Mouse (Mus musculus) T-helper 17 cell (primary cell): Measurements from ENCODE around the gene Gm14403.
"Not testable (repeated sequence)": the region's sequence is repeated elsewhere in the genome, so short reads cannot be mapped to it uniquely, and the experiment has no call there.

ENCODE experiments used
- in situ Hi-C, 2 experiments: fragments of 300-600 bp; cut with MboI, MseI; formaldehyde crosslinking; loops; 1 replicate in 1 of 2; 2 replicates in 1 of 2; pipeline ENCODE4 v1.15.1; 2025; ENCODE audit warnings: high pct_unique_total_duplicates in 2 of 2

The Gm14403 gene

DNA sequence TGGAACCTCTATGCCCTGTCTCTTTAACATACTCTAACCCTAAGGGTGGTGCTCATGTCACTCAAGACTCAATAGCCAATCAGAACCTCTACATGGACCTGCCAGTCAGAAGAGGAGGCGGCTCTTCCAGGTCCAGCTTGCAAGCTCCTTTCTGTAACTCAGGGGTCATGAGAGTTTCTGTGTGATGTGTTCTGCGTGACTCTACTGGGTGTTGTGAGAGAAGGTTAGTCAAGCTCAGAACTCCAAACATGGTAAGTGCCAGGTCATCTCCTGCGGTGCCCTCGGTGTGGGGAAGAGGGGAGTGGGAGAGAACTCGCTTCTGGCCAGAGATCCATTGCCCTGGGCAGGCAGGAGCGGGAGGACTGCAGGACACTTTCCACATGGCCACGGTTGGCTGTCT is at the start of gene Gm14403:
Gene Gm14403 (plus strand): TSS at position 149 of the 400 bp plus-strand sequence.
- in situ Hi-C loops: not testable (repeated sequence)

GRCm38 (mm10) chr2:177464676-177465075 is 33.3 kb upstream of the Gm14403 start, which contains the start of gene Zfp970:
Zfp970 (plus strand) TSS chr2:177464733.
- in situ Hi-C loops: loop anchor here (5.0 to 10.0 kb wide), 4 partner anchors 433 to 1662 kb away; partner anchors contain the start of genes Gm14288 (in 1 of the 2), Gm14327 (in 1 of the 2) and Gm14435 (in 1 of the 2)

DNA sequence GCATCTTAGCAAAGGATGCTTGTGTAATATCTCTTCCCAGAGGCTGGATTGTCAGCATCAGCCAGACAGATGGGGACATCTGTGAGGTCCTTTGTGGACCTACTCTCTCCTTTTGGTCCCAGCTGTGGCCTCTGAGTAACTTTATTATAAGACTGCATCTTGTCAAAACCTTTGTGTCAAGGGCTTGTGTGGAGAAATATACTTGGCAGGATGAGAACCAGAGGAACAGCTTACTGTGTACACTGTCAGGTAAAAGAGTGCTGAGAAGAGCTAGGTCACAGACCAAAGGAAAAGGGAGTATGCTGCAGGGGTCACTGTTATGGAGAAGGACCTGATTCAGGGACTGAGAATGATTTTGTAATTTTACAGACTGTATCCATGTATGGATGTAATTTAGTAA is 29.8 kb upstream of the Gm14403 start:
- in situ Hi-C loops: loop anchor here (5.0 to 10.0 kb wide), 2 partner anchors 559 to 1043 kb away; partner anchors contain the start of gene Gm14435 (in 1 of the 2)

DNA sequence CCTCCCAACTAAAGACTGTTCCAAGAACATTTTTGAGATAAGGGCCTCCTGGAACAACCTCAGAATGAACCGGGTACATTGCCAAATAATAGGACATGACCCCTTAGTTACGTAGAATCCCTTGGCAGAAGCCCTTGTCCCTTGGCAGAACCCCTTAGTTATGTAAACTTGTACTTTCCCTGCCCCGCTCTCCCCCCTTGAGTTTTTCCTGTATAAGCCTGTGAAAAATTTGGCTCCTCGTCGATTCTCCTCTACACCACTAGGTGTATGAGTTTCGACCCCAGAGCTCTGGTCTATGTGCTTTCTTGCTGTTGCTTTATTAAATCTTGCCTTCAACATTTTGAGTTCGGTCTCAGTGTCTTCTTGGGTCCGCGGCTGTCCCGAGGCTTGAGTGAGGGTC is 25.8 kb upstream of the Gm14403 start:
- in situ Hi-C loops: loop anchor here in 1 of 2 experiments (10.0 kb wide), 1 partner anchor 433 kb away; no protein-coding TSS in a partner anchor

DNA sequence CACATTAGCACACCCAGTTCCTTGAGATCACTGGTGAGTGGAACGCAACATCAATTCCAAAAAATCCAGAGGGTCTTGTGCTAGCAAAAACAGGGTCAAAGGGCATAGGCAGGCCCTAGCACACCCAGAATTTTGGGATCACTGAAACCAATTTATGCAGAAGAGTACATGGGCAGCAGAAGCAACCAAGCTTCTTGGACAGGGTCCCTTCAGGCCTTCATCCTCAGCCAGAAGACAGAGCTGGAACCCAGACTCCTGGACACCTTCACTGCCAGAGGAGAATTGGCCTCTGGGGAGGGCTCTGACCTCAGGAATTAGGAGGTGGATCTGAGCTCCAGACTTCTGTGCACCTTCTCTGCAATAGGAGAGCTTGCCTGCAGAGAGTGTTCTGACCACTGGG is 16.0 kb upstream of the Gm14403 start:
- in situ Hi-C loops: loop anchor here in 1 of 2 experiments (10.0 kb wide), 1 partner anchor 67 kb away; no protein-coding TSS in a partner anchor

- in situ Hi-C loops: loop anchor here in 1 of 2 experiments (10.0 kb wide), 1 partner anchor 69 kb away; no protein-coding TSS in a partner anchor
Observed at GRCm38 (mm10) chr2:177483238-177483948, 14.6 kb upstream of the Gm14403 start.

DNA sequence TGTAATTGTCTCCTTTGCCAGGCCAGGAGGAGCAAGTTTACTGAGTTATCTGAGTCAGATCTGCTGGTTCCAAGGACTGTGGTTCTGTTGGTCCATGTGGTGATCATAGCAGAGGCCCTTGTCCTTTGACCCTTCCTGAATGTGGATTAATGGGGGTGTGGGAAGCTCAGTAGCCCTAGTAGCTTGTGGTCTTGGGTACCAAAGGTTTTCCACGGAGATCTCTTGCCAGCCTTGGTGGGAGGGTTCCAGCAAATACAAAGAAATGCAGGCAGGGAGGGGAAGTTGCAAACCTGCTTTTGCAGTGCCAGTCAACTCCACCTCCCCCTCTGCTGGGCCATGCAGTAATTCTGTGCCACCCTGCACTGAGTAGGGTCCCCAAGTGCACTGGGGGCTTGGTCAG is 1.2 kb downstream of the Gm14403 start:
- in situ Hi-C loops: not testable (repeated sequence)

DNA sequence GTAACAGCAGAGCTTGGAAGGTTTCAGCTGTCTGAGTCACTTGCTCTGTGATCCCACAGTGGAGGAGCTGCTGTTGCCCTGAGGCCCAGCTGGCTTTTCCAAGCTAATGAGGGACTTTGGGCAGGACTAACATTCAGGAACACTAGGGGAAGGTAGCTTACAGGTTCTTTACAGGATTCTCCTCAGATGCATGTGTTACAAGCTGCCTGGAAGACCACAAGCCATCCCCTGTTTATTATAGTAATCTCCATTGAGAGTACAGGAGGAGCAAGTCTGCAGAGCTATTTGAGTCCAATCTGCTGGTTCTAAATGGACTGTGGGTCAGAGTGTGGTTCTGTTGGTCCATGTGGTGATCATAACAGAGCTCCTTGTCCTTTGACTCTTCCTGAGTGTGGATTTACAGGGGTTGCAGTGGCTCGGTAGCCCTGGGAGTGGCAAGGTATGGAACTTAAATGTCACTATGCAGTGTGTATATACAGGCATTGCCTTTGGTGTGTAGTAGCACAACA is 7.2 kb downstream of the Gm14403 start:
- in situ Hi-C loops: loop anchor here (10.0 to 25.0 kb wide), 2 partner anchors 110 to 257 kb away; partner anchors contain the start of genes Gm14322 (in 1 of the 2) and Gm14418 (in 1 of the 2)

DNA sequence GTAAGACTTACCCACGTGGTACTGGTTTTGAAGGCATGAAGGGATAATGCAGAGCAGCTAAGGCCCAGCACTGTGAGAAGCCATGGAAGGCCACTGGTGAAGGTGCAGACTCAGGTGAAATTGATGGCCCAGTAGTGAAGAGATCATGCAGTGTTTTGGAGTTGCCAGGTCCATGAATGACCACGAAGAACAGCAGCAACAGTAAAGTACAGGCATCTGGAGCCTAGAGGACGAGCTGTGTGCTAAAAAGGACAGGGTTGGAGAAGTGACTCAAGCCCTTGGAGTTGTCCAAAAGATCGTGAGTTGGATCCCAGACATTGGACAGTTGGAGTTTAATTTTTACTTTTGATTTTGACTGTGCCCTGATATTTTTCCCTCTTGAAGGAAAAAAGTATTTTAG is 13.4 kb downstream of the Gm14403 start:
- in situ Hi-C loops: loop anchor here in 1 of 2 experiments (25.0 kb wide), 1 partner anchor 251 kb away; the partner anchor contains the start of gene Gm14322

GRCm38 (mm10) chr2:177511972-177512371 is 14.0 kb downstream of the Gm14403 start:
- in situ Hi-C loops: loop anchor here in 1 of 2 experiments (25.0 kb wide), 1 partner anchor 250 kb away; the partner anchor contains the start of gene Gm14322

GRCm38 (mm10) chr2:177513991-177514479 is 16.0 kb downstream of the Gm14403 start:
- in situ Hi-C loops: loop anchor here in 1 of 2 experiments (25.0 kb wide), 1 partner anchor 248 kb away; the partner anchor contains the start of gene Gm14322

GRCm38 (mm10) chr2:177517746-177518145 is 19.7 kb downstream of the Gm14403 start:
- in situ Hi-C loops: loop anchor here in 1 of 2 experiments (25.0 kb wide), 1 partner anchor 245 kb away; the partner anchor contains the start of gene Gm14322

DNA sequence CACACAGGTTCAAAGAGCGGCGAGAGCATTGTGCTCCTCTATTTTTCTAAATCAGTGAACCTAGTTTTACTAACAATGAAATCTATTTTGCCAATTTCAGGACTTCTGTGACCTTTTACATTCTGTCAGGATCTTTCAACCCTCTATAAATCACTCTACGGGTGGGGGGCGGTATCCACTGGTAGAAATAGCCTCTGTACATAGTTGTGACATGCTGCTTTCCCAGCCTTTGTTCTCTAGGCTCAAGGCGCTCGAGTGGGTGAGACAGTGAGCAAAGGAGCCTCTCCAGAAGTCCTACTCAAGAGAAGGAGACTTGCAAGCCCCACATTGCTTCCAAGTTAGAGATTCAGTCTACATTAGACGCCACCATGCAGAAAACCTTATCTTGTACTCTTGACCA is 20.3 kb downstream of the Gm14403 start:
- in situ Hi-C loops: loop anchor here in 1 of 2 experiments (25.0 kb wide), 1 partner anchor 244 kb away; the partner anchor contains the start of gene Gm14322

GRCm38 (mm10) chr2:177518960-177519359 is 20.9 kb downstream of the Gm14403 start:
- in situ Hi-C loops: loop anchor here in 1 of 2 experiments (25.0 kb wide), 1 partner anchor 243 kb away; the partner anchor contains the start of gene Gm14322

- in situ Hi-C loops: loop anchor here in 1 of 2 experiments (25.0 kb wide), 1 partner anchor 242 kb away; the partner anchor contains the start of gene Gm14322
Observed at GRCm38 (mm10) chr2:177520035-177520434, 22.0 kb downstream of the Gm14403 start.

DNA sequence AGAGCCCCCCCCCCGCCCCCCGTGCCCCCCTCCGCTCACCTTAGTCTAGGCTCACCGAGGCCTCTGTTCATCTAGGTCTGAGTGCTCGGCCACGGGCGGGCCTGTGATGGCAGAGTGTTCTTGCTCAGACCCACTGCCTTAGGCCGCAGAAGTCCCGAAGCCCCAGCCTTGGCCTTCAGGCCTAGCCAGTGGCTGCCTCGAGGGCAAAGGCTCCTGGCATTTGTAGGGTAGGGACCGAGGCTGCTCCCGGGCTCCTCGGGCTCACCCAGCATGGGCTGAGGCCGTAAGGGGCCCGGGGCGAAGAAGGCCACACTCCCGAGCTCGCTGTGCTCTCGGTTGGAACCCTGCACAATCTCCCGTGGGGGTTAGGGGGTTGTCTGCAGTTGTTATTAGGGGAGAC is 25.0 kb downstream of the Gm14403 start:
- in situ Hi-C loops: loop anchor here in 1 of 2 experiments (25.0 kb wide), 1 partner anchor 239 kb away; the partner anchor contains the start of gene Gm14322

GRCm38 (mm10) chr2:177523674-177524073 is 25.7 kb downstream of the Gm14403 start:
- in situ Hi-C loops: loop anchor here in 1 of 2 experiments (25.0 kb wide), 1 partner anchor 239 kb away; the partner anchor contains the start of gene Gm14322

DNA sequence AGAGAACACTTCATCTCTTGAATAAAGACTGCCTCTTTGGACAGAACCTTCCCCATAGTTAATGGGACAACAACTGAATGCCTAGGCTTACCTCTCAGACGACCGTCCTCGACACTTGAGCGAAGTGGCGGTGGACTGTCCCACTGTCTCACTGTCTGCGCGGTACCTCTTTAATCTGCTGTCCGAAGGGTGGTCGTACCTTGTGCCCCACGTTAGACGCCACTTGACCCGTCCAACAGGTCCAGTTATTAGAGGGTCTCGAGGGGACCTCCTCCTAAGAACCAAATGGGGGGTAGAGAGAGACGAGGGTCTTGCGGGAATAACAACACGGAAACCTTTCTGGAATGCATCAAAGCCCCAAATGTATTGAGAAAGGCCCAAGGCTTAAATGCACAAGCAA is 26.2 kb downstream of the Gm14403 start:
- in situ Hi-C loops: loop anchor here in 1 of 2 experiments (25.0 kb wide), 1 partner anchor 238 kb away; the partner anchor contains the start of gene Gm14322

GRCm38 (mm10) chr2:177535876-177536275 is 37.9 kb downstream of the Gm14403 start:
- in situ Hi-C loops: loop anchor here in 1 of 2 experiments (10.0 kb wide), 1 partner anchor 121 kb away; no protein-coding TSS in a partner anchor

- in situ Hi-C loops: loop anchor here in 1 of 2 experiments (10.0 kb wide), 1 partner anchor 122 kb away; no protein-coding TSS in a partner anchor
Observed at GRCm38 (mm10) chr2:177537141-177537540, 39.1 kb downstream of the Gm14403 start.

DNA sequence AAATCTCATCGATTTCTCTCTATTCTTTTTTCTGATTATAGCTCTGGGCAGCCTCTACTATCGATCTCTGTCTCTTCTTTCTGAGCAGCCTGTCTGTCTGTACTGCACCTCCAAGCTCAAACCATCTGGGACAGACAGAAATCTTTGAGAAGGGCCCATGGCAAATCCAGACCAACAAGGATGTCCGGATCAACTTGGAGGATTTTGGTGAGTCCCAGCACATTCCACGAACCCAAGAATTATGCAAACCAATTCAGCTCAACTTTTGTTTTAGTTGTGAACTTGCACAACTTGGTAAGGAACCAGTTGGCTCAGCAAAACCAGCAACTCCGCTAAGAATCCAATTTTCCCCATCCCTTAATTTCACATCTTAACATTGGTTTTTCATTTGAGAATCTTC is 39.7 kb downstream of the Gm14403 start:
- in situ Hi-C loops: loop anchor here in 1 of 2 experiments (10.0 kb wide), 1 partner anchor 123 kb away; no protein-coding TSS in a partner anchor
